ENCODE assay signal across 19 mouse cellular contexts in genomic region chr14:118895655-118896054, GRCm38 (mm10). TPM values are rescaled to one million over a fixed set of nuclear protein-coding genes. Genes with fewer than 3 reads are reported as not detected.
A peak's percentile ranks its signal among the peaks of the same experiment; 100 is the strongest.
DNase-seq lines count a peak whose midpoint lies in the region; ATAC-seq and TF ChIP-seq lines count a peak whose summit lies in the region.
"Had no signal": no experiment of that assay in that cellular context is flagged by ENCODE, and none has a peak within 500 bp of the region (broad histone marks: within the 10 kb centered on the region; RNA-seq: fewer than 3 reads in every experiment).

No protein-coding gene starts in this region.

- POLR2A ChIA-PET in Patski (lab: Charles Lee), result no interaction called here

- no peak overlapping the region for H3K4me3 ChIP-seq in kidney, postnatal 0 days (replicated peaks; ENCODE audit: low read depth, low read length)
- H3K4me3 ChIP-seq in hindbrain, postnatal 0 days (ENCODE audit: low read length), result no peak overlapping the region
- no peak overlapping the region for H3K4me3 ChIP-seq in forebrain, embryonic 12.5 days (replicated peaks)
- H3K4me3 ChIP-seq: embryonic facial prominence, embryonic 13.5 days; forebrain, embryonic 13.5 days; heart, embryonic 15.5 days; hindbrain, embryonic 13.5 days had no signal

- no peaks in the 10 kb centered on the region for H3K9me3 ChIP-seq in kidney, postnatal 0 days (replicated peaks; ENCODE audit: low read length)
- no peaks in the 10 kb centered on the region for H3K9me3 ChIP-seq in hindbrain, postnatal 0 days (ENCODE audit: low read length)
- H3K9me3 ChIP-seq in forebrain, embryonic 12.5 days, result no peaks in the 10 kb centered on the region
- H3K9me3 ChIP-seq: embryonic facial prominence, embryonic 13.5 days; forebrain, embryonic 13.5 days; heart, embryonic 15.5 days; hindbrain, embryonic 13.5 days had no signal

- H3K4me2 ChIP-seq in kidney, postnatal 0 days (ENCODE audit: low read length), result no peak overlapping the region
- no peak overlapping the region for H3K4me2 ChIP-seq in hindbrain, postnatal 0 days (ENCODE audit: low read depth, low read length)
- H3K4me2 ChIP-seq in forebrain, embryonic 12.5 days, result no peak overlapping the region
- H3K4me2 ChIP-seq: embryonic facial prominence, embryonic 13.5 days; forebrain, embryonic 13.5 days; heart, embryonic 11.5 days; heart, embryonic 15.5 days; hindbrain, embryonic 13.5 days had no signal

- DNase-seq in Patski (ENCODE audit: low read depth, low spot score), result peak; percentile 60
- peak; percentile 73 to 80 for DNase-seq in kidney, adult 8-10 months
- DNase-seq in kidney, postnatal 0 days (ENCODE audit: low spot score), result no peak
- DNase-seq in kidney, postnatal 36 days, result peak; percentile 72 to 80
- no peak for DNase-seq in hindbrain, postnatal 0 days (ENCODE audit: low spot score)
- DNase-seq in urinary bladder, postnatal 36 days (ENCODE audit: low spot score in 2 of 2), result no peak
- DNase-seq: cerebellum, adult 11-12 months; cerebellum, adult 9-10 months; cerebellum, postnatal 36 days; forebrain, postnatal 0 days; heart, adult 18-20 months; heart, postnatal 14 days had no signal

- CTCF ChIA-PET in Patski (lab: Charles Lee), result interaction anchor here (0.8 to 2.1 kb wide), 3 partner anchors 30 to 145 kb away, joined by 3 to 5 read pairs (median 5); no protein-coding TSS in a partner anchor

- 67% methylated on average over 10 of the region's 10 CpGs for WGBS in kidney, postnatal 0 days
- WGBS in hindbrain, postnatal 0 days, result 92% methylated on average over 10 of the region's 10 CpGs
- WGBS in forebrain, embryonic 12.5 days, result 95% methylated on average over 10 of the region's 10 CpGs

- peak overlapping the region; percentile 19; the same call in 1 of the 2 replicates for H3K27ac ChIP-seq in kidney, postnatal 0 days
- H3K27ac ChIP-seq in hindbrain, postnatal 0 days, result no peak overlapping the region
- no peak overlapping the region for H3K27ac ChIP-seq in forebrain, embryonic 12.5 days
- H3K27ac ChIP-seq: embryonic facial prominence, embryonic 13.5 days; forebrain, embryonic 13.5 days; heart, embryonic 15.5 days; hindbrain, embryonic 13.5 days had no signal

- H3K4me1 ChIP-seq in kidney, postnatal 0 days (replicated peaks; ENCODE audit: insufficient read depth, low read length), result no peaks in the 10 kb centered on the region
- no peaks in the 10 kb centered on the region for H3K4me1 ChIP-seq in hindbrain, postnatal 0 days (ENCODE audit: insufficient read depth, low read length)
- no peaks in the 10 kb centered on the region for H3K4me1 ChIP-seq in forebrain, embryonic 12.5 days
- H3K4me1 ChIP-seq: embryonic facial prominence, embryonic 13.5 days; forebrain, embryonic 13.5 days; heart, embryonic 15.5 days; hindbrain, embryonic 13.5 days had no signal

- no peaks in the 10 kb centered on the region for H3K36me3 ChIP-seq in kidney, postnatal 0 days (ENCODE audit: insufficient read depth, low read length)
- peaks cover 47% of the 10 kb centered on the region for H3K36me3 ChIP-seq in hindbrain, postnatal 0 days (ENCODE audit: insufficient read depth, low read length)
- peaks cover 76% of the 10 kb centered on the region for H3K36me3 ChIP-seq in forebrain, embryonic 12.5 days (replicated peaks)

- peak; percentile 72 for ATAC-seq in Patski
- ATAC-seq in kidney, postnatal 0 days (replicated peaks; ENCODE audit: low FRiP score, low read depth), result peak; percentile 55; the same call in 1 of the 2 replicates
- no peak for ATAC-seq in hindbrain, postnatal 0 days
- ATAC-seq in forebrain, embryonic 12.5 days (ENCODE audit: low FRiP score), result no peak
- ATAC-seq: activated CD4-positive, CD25-positive, alpha-beta regulatory T cell, adult 4 months; forebrain, embryonic 13.5 days; forebrain, postnatal 0 days had no signal

- H3K9ac ChIP-seq in kidney, postnatal 0 days (ENCODE audit: low read depth, low read length), result no peak overlapping the region
- no peak overlapping the region for H3K9ac ChIP-seq in hindbrain, postnatal 0 days (replicated peaks; ENCODE audit: low read length)
- H3K9ac ChIP-seq in forebrain, embryonic 12.5 days, result no peak overlapping the region
- H3K9ac ChIP-seq: embryonic facial prominence, embryonic 13.5 days; forebrain, embryonic 13.5 days; forebrain, postnatal 0 days; heart, embryonic 15.5 days; hindbrain, embryonic 13.5 days had no signal

- in situ Hi-C loops in Patski (cut with MboI; ENCODE audit: low pct_unique_long_range_greater_than_20kb), result loop anchor here (5.0 kb wide), 1 partner anchor 68 kb away; no protein-coding TSS in a partner anchor

- TF ChIP-seq CTCF in Patski (IDR thresholded peaks at IDR 0.05), result no peak
- TF ChIP-seq CTCF in kidney, postnatal 0 days (IDR thresholded peaks at IDR 0.05; ENCODE audit: low read depth), result no peak
- TF ChIP-seq CTCF in hindbrain, postnatal 0 days (IDR thresholded peaks at IDR 0.05; ENCODE audit: low read depth), result no peak

- no peaks in the 10 kb centered on the region for H3K27me3 ChIP-seq in Patski
- no peaks in the 10 kb centered on the region for H3K27me3 ChIP-seq in kidney, postnatal 0 days (ENCODE audit: insufficient read depth, low read length)
- H3K27me3 ChIP-seq in hindbrain, postnatal 0 days (ENCODE audit: insufficient read depth, low read length), result no peaks in the 10 kb centered on the region
- H3K27me3 ChIP-seq in forebrain, embryonic 12.5 days, result no peaks in the 10 kb centered on the region
- H3K27me3 ChIP-seq: embryonic facial prominence, embryonic 13.5 days; forebrain, embryonic 13.5 days; heart, embryonic 15.5 days; hindbrain, embryonic 13.5 days had no signal

RNA-seq across cellular contexts. Expression of gene Dzip1, which starts 29.6 kb away (rescaled TPM):
- 32.3 TPM for polyA plus RNA-seq in Patski (2021)
- polyA plus RNA-seq in kidney, postnatal 0 days (2015; fragmentation: Nextera tagmentation; extraction: Ambion mirVana), result 10.3 and 10.7 TPM in 2 replicates
- total RNA-seq in hindbrain, postnatal 0 days (2014; rRNA removed), result 352 and 378 TPM in 2 replicates
- polyA plus RNA-seq in hindbrain, postnatal 0 days (2015; fragmentation: Nextera tagmentation; extraction: Ambion mirVana), result 99.0 and 102 TPM in 2 replicates
- 31.3 and 32.1 TPM in 2 replicates for polyA plus RNA-seq in forebrain, embryonic 12.5 days (2016; fragmentation: Nextera tagmentation; extraction: Ambion mirVana)

RNA-seq across cellular contexts. Expression of gene Dnajc3, which starts 42.1 kb away (rescaled TPM):
- 73.5 TPM for polyA plus RNA-seq in Patski (2021)
- 43.1 and 46.3 TPM in 2 replicates for polyA plus RNA-seq in kidney, postnatal 0 days (2015; fragmentation: Nextera tagmentation; extraction: Ambion mirVana)
- 16.7 and 19.0 TPM in 2 replicates for total RNA-seq in hindbrain, postnatal 0 days (2014; rRNA removed)
- 22.8 and 23.2 TPM in 2 replicates for polyA plus RNA-seq in hindbrain, postnatal 0 days (2015; fragmentation: Nextera tagmentation; extraction: Ambion mirVana)
- 23.0 and 25.0 TPM in 2 replicates for polyA plus RNA-seq in forebrain, embryonic 12.5 days (2016; fragmentation: Nextera tagmentation; extraction: Ambion mirVana)

Comparison
In these comparisons a context has a peak if more than half of its experiments do, and no peak if none do; other contexts are left out.
1. DNase-seq: peak in Patski (single experiment), kidney, adult 8-10 months (2 of 2) and kidney, postnatal 36 days (2 of 2); none in kidney, postnatal 0 days (single experiment), hindbrain, postnatal 0 days (single experiment) and urinary bladder, postnatal 36 days (0 of 2).
2. ATAC-seq: peak in Patski (single experiment) and kidney, postnatal 0 days (single experiment); none in hindbrain, postnatal 0 days (single experiment) and forebrain, embryonic 12.5 days (single experiment).